Mouse (Mus musculus) MEL (cell line): ENCODE measurements around the gene Adgre5. TPM values are rescaled to one million over a fixed set of nuclear protein-coding genes. Genes with fewer than 3 reads are reported as not detected.

ENCODE experiments used
- DNase-seq: peaks from one replicate; pipeline ENCODE4 v3.0.0; 2011; ENCODE audit warnings: low read depth, low spot score
- H3K27ac ChIP-seq: 2 replicates; pipeline ENCODE4 v1.5.1; 2012; ENCODE audit warnings: low read depth, mild to moderate bottlenecking, control low read depth, low read length, moderate library complexity; ENCODE audit not compliant: control insufficient read depth
- H3K27me3 ChIP-seq, 2 experiments: fragments of 150-350 bp in 1 of 2; sonication (generic) in 1 of 2; 2 replicates each; pipeline ENCODE4 v1.6.1; 2012; ENCODE audit warnings: low read length in 2 of 2, mild to moderate bottlenecking in 2 of 2, improper control_type of control experiment in 1 of 2, moderate library complexity in 1 of 2; ENCODE audit not compliant: insufficient read depth in 2 of 2, control insufficient read depth in 1 of 2
- H3K36me3 ChIP-seq, 2 experiments: 2 replicates each; pipeline ENCODE4 v1.6.1; 2012 to 2014; ENCODE audit warnings: low read length in 2 of 2, improper control_type of control experiment in 1 of 2, inconsistent platforms in 1 of 2, mild to moderate bottlenecking in 1 of 2; ENCODE audit not compliant: insufficient read depth in 2 of 2, control insufficient read depth in 1 of 2
- H3K4me1 ChIP-seq, 2 experiments: fragments of 150-350 bp in 1 of 2; sonication (generic) in 1 of 2; 2 replicates each; pipeline ENCODE4 v1.6.1; 2012; ENCODE audit warnings: low read length in 2 of 2, improper control_type of control experiment in 1 of 2, mild to moderate bottlenecking in 1 of 2; ENCODE audit not compliant: insufficient read depth in 2 of 2, control insufficient read depth in 1 of 2
- H3K4me3 ChIP-seq, 2 experiments: fragments of 150-350 bp in 1 of 2; sonication (generic) in 1 of 2; 2 replicates each; pipeline ENCODE4 v1.5.1; 2012; ENCODE audit warnings: low read depth in 2 of 2, low read length in 2 of 2, mild to moderate bottlenecking in 2 of 2, moderate library complexity in 2 of 2, control low read depth in 1 of 2, improper control_type of control experiment in 1 of 2; ENCODE audit not compliant: control insufficient read depth in 1 of 2, insufficient read depth in 1 of 2
- H3K79me2 ChIP-seq: 2 replicates; pipeline ENCODE4 v1.6.1; 2012; ENCODE audit warnings: mild to moderate bottlenecking, low read length, moderate library complexity; ENCODE audit not compliant: control insufficient read depth, poor library complexity, insufficient read depth
- H3K9ac ChIP-seq: 2 replicates; pipeline ENCODE4 v1.6.1; 2012; ENCODE audit warnings: low read depth, mild to moderate bottlenecking, control low read depth, low read length, moderate library complexity; ENCODE audit not compliant: control insufficient read depth, poor library complexity, severe bottlenecking
- H3K9me3 ChIP-seq: fragments of 150-350 bp; sonication (generic); replicated peaks from 2 replicates; pipeline ENCODE4 v1.6.1; 2012; ENCODE audit warnings: mild to moderate bottlenecking, low read length, improper control_type of control experiment, moderate library complexity; ENCODE audit not compliant: insufficient read depth
- BHLHE40 ChIP-seq: IDR thresholded peaks from 2 replicates; pipeline ENCODE4 v1.6.1; 2012; ENCODE audit warnings: low read depth, mild to moderate bottlenecking, inconsistent platforms, low read length, improper control_type of control experiment, borderline replicate concordance
- CHD1 ChIP-seq: IDR thresholded peaks from 2 replicates; pipeline ENCODE4 v1.6.1; 2012; ENCODE audit warnings: low read depth, mild to moderate bottlenecking, inconsistent platforms, low read length, improper control_type of control experiment
- CHD2 ChIP-seq: IDR thresholded peaks from 2 replicates; pipeline ENCODE4 v1.6.1; 2011; ENCODE audit warnings: low read length, improper control_type of control experiment
- CTCF ChIP-seq, 3 experiments: IDR thresholded peaks in 2 of 3; conservative IDR thresholded peaks in 1 of 3; 2 replicates each; pipeline ENCODE4 v1.5.1; 2011 to 2012; ENCODE audit warnings: low read length in 3 of 3, low read depth in 2 of 3, mild to moderate bottlenecking in 2 of 3, improper control_type of control experiment in 1 of 3, inconsistent platforms in 1 of 3, mixed read lengths in 1 of 3, moderate library complexity in 1 of 3; ENCODE audit not compliant: control insufficient read depth in 1 of 3, insufficient read depth in 1 of 3, poor library complexity in 1 of 3, severe bottlenecking in 1 of 3
- ELF1 ChIP-seq: IDR thresholded peaks from 2 replicates; pipeline ENCODE4 v1.6.1; 2014; ENCODE audit warnings: low read depth, mild to moderate bottlenecking, inconsistent platforms, low read length, improper control_type of control experiment, moderate library complexity
- EP300 ChIP-seq, 2 experiments: IDR thresholded peaks; 2 replicates each; pipeline ENCODE4 v1.6.1; 2011; ENCODE audit warnings: improper control_type of control experiment in 2 of 2, low read length in 2 of 2, low read depth in 1 of 2, mild to moderate bottlenecking in 1 of 2
- ETS1 ChIP-seq: IDR thresholded peaks from 2 replicates; pipeline ENCODE4 v1.6.1; 2012; ENCODE audit warnings: low read depth, mild to moderate bottlenecking, inconsistent platforms, low read length, improper control_type of control experiment, moderate library complexity
- HCFC1 ChIP-seq: IDR thresholded peaks from 2 replicates; pipeline ENCODE4 v1.6.1; 2012; ENCODE audit warnings: low read depth, mild to moderate bottlenecking, inconsistent platforms, low read length, improper control_type of control experiment, moderate library complexity
- JUND ChIP-seq: IDR thresholded peaks from 2 replicates; pipeline ENCODE4 v1.6.1; 2011; ENCODE audit warnings: low read depth, mild to moderate bottlenecking, improper control_type of control experiment, low read length
- KAT2A ChIP-seq: conservative IDR thresholded peaks from 2 replicates; pipeline ENCODE4 v1.6.1; 2012; ENCODE audit warnings: low read depth, low read length, improper control_type of control experiment, inconsistent platforms
- MAFK ChIP-seq: IDR thresholded peaks from 2 replicates; pipeline ENCODE4 v1.6.1; 2011; ENCODE audit warnings: low read depth, mild to moderate bottlenecking, low read length, improper control_type of control experiment, borderline replicate concordance
- MAX ChIP-seq: IDR thresholded peaks from 2 replicates; pipeline ENCODE4 v1.6.1; 2011; ENCODE audit warnings: low read length, improper control_type of control experiment
- MAZ ChIP-seq: IDR thresholded peaks from 2 replicates; pipeline ENCODE4 v1.6.1; 2012; ENCODE audit warnings: low read depth, mild to moderate bottlenecking, inconsistent platforms, low read length, improper control_type of control experiment
- MEF2A ChIP-seq: IDR thresholded peaks from 2 replicates; pipeline ENCODE4 v1.6.1; 2014; ENCODE audit warnings: low read depth, mild to moderate bottlenecking, inconsistent platforms, low read length, improper control_type of control experiment; ENCODE audit not compliant: poor library complexity, insufficient replicate concordance, severe bottlenecking; ENCODE audit errors: extremely low read depth
- MXI1 ChIP-seq: IDR thresholded peaks from 2 replicates; pipeline ENCODE4 v1.6.1; 2011; ENCODE audit warnings: mild to moderate bottlenecking, low read depth, low read length, improper control_type of control experiment
- MYB ChIP-seq: IDR thresholded peaks from 2 replicates; pipeline ENCODE4 v1.6.1; 2011; ENCODE audit warnings: mild to moderate bottlenecking, low read depth, low read length, improper control_type of control experiment
- NELFE ChIP-seq: IDR thresholded peaks from 2 replicates; pipeline ENCODE4 v1.6.1; 2011; ENCODE audit warnings: low read depth, low read length, improper control_type of control experiment
- NRF1 ChIP-seq: IDR thresholded peaks from 2 replicates; pipeline ENCODE4 v1.6.1; 2014; ENCODE audit warnings: low read depth, mild to moderate bottlenecking, inconsistent platforms, low read length, improper control_type of control experiment, moderate library complexity; ENCODE audit not compliant: poor library complexity, insufficient read depth, severe bottlenecking
- POLR2A ChIP-seq, 2 experiments: IDR thresholded peaks; 2 replicates each; pipeline ENCODE4 v1.6.1; 2011 to 2012; ENCODE audit warnings: low read length in 2 of 2, mild to moderate bottlenecking in 2 of 2, control low read depth in 1 of 2, improper control_type of control experiment in 1 of 2, low read depth in 1 of 2, moderate library complexity in 1 of 2; ENCODE audit not compliant: control insufficient read depth in 1 of 2, insufficient read depth in 1 of 2, poor library complexity in 1 of 2
- POLR2AphosphoS2 ChIP-seq: IDR thresholded peaks from 2 replicates; pipeline ENCODE4 v1.6.1; 2011; ENCODE audit warnings: low read length, improper control_type of control experiment
- RAD21 ChIP-seq: IDR thresholded peaks from 2 replicates; pipeline ENCODE4 v1.6.1; 2011; ENCODE audit warnings: mild to moderate bottlenecking, low read depth, low read length, improper control_type of control experiment
- SIN3A ChIP-seq: IDR thresholded peaks from 2 replicates; pipeline ENCODE4 v1.6.1; 2012; ENCODE audit warnings: low read length, improper control_type of control experiment, inconsistent platforms
- TAL1 ChIP-seq: IDR thresholded peaks from 2 replicates; pipeline ENCODE4 v1.6.1; 2012; ENCODE audit warnings: mild to moderate bottlenecking, inconsistent platforms, low read length, moderate library complexity, mixed read lengths
- TCF12 ChIP-seq: IDR thresholded peaks from 2 replicates; pipeline ENCODE4 v1.6.1; 2014; ENCODE audit warnings: low read depth, mild to moderate bottlenecking, inconsistent platforms, low read length, improper control_type of control experiment, moderate library complexity
- USF1 ChIP-seq: IDR thresholded peaks from 2 replicates; pipeline ENCODE4 v1.6.1; 2014; ENCODE audit warnings: low read depth, mild to moderate bottlenecking, inconsistent platforms, low read length, improper control_type of control experiment, moderate library complexity
- USF2 ChIP-seq, 2 experiments: IDR thresholded peaks; 2 replicates each; pipeline ENCODE4 v1.6.1; 2011 to 2012; ENCODE audit warnings: improper control_type of control experiment in 2 of 2, low read length in 2 of 2, borderline replicate concordance in 1 of 2, inconsistent platforms in 1 of 2, low read depth in 1 of 2, mild to moderate bottlenecking in 1 of 2; ENCODE audit not compliant: insufficient read depth in 1 of 2
- ZKSCAN1 ChIP-seq: IDR thresholded peaks from 2 replicates; pipeline ENCODE4 v1.6.1; 2012; ENCODE audit warnings: low read depth, mild to moderate bottlenecking, inconsistent platforms, low read length, improper control_type of control experiment, moderate library complexity
- ZMIZ1 ChIP-seq: IDR thresholded peaks from 2 replicates; pipeline ENCODE4 v1.6.1; 2012; ENCODE audit warnings: low read depth, mild to moderate bottlenecking, inconsistent platforms, low read length, improper control_type of control experiment, moderate library complexity
- ZNF384 ChIP-seq: IDR thresholded peaks from 2 replicates; pipeline ENCODE4 v1.6.1; 2012; ENCODE audit warnings: low read depth, mild to moderate bottlenecking, inconsistent platforms, low read length, improper control_type of control experiment
- polyA plus RNA-seq, 2 experiments: library from polyadenylated mRNA; stranded (reverse) in 1 of 2; unstranded in 1 of 2; fragments of >175 nt in 1 of 2; fragments of >200 nt in 1 of 2; gene quantifications; 2 replicates each; pipeline versions ENCODE4 v1.2.1 to v1.2.4; 2012; ENCODE audit warnings: low replicate concordance in 2 of 2, low read depth in 1 of 2; ENCODE audit not compliant: insufficient read length in 2 of 2, insufficient read depth in 1 of 2, missing spikeins in 1 of 2
- total RNA-seq: library from RNA; depleted of rRNA; stranded (reverse); fragments of 300-350 nt; gene quantifications from 2 replicates; pipeline ENCODE4 v1.2.3, GENCODE M21; 2012

Adgre5 gene
- total and polyA plus RNA-seq, 3 experiments: 18.5 to 21.4 TPM; not detected in 1

- H3K79me2 ChIP-seq: peaks cover 29% of the 10 kb centered on the region
- H3K4me3 ChIP-seq: peak overlapping the region; percentile 81 to 84
- peaks cover 3 to 32% of the 10 kb centered on the region in 2 experiments for H3K4me1 ChIP-seq
- peaks cover 0 to 9% of the 10 kb centered on the region in 2 experiments; a peak in 2 of 4 replicates for H3K36me3 ChIP-seq
- H3K27me3 ChIP-seq: no peaks in the 10 kb centered on the region
- H3K9me3 ChIP-seq: no peaks in the 10 kb centered on the region
- H3K9ac ChIP-seq: peak overlapping the region; percentile 94
- TF ChIP-seq MAFK (no peak), USF1 (peak; percentile 62), NELFE (no peak), ZMIZ1 (no peak), ZKSCAN1 (no peak), CTCF (IDR thresholded peaks at IDR 0.05 in 2 of 3, conservative IDR thresholded peaks at IDR 0.05 in 1 of 3; ENCODE audit: control insufficient read depth in 1 of 3, insufficient read depth in 1 of 3, low read depth in 2 of 3, low read length in 3 of 3, poor library complexity in 1 of 3, severe bottlenecking in 1 of 3) (no peak), ELF1 (peak; percentile 21; the same call in 1 of the 2 replicates), EP300 (IDR thresholded peaks at IDR 0.05; ENCODE audit: low read depth in 1 of 2, low read length in 2 of 2) (no peak)
- peak overlapping the region; percentile 82 for H3K27ac ChIP-seq
- no peak for DNase-seq
Measured at GRCm38 (mm10) chr8:83699566-83699965, 41.6 kb downstream of the Adgre5 start.

GRCm38 (mm10) chr8:83698661-83699453 lies 42.3 kb downstream of the Adgre5 start, which contains the start of gene Pkn1:
TSS of gene Pkn1 (minus strand) at chr8:83699179.
- no peaks in the 10 kb centered on the region for H3K27me3 ChIP-seq
- H3K36me3 ChIP-seq: peaks cover 0 to 13% of the 10 kb centered on the region in 2 experiments; a peak in 2 of 4 replicates
- H3K9me3 ChIP-seq: no peaks in the 10 kb centered on the region
- peak within 1 kb of the TSS; percentile 94 for H3K9ac ChIP-seq
- peaks cover 8 to 37% of the 10 kb centered on the region in 2 experiments for H3K4me1 ChIP-seq
- peak; percentile 84 for DNase-seq
- H3K79me2 ChIP-seq: peaks cover 29% of the 10 kb centered on the region
- TF ChIP-seq KAT2A (no peak), MAFK (no peak), CHD1 (no peak; the same call in 1 of the 2 replicates), ELF1 (no peak), MYB (no peak), MAX (no peak; the same call in 1 of the 2 replicates), ZNF384 (no peak), JUND (no peak), BHLHE40 (peak; percentile 74), MXI1 (peak; percentile 59), HCFC1 (peak; percentile 63), RAD21 (no peak), TCF12 (0 out of 2 replicates have a peak, but pooled peaks have one; percentile 21), TAL1 (no peak), ZMIZ1 (peak; percentile 86), POLR2A (IDR thresholded peaks at IDR 0.05; ENCODE audit: control insufficient read depth in 1 of 2, insufficient read depth in 1 of 2, low read depth in 1 of 2, low read length in 2 of 2, poor library complexity in 1 of 2) (peak; percentile 61 to 96; a peak in 3 of 4 replicates), MAZ (peak; percentile 72; the same call in 1 of the 2 replicates), MEF2A (0 out of 2 replicates have a peak, but pooled peaks have one; percentile 19), NELFE (peak; percentile 62), SIN3A (peak; percentile 7; the same call in 1 of the 2 replicates), USF2 (IDR thresholded peaks at IDR 0.05; ENCODE audit: borderline replicate concordance in 1 of 2, insufficient read depth in 1 of 2, low read depth in 1 of 2, low read length in 2 of 2) (peak in 1 of 2 experiments; percentile 64; a peak in 1 of 4 replicates), POLR2AphosphoS2 (peak; percentile 69; the same call in 1 of the 2 replicates), NRF1 (no peak), ETS1 (no peak), CHD2 (no peak), USF1 (peak; percentile 92)
- H3K4me3 ChIP-seq: peak within 1 kb of the TSS; percentile 90 to 98
- peak within 1 kb of the TSS; percentile 82 for H3K27ac ChIP-seq
